Mouse (Mus musculus): ENCODE data around the gene Ptchd4.

DNA sequence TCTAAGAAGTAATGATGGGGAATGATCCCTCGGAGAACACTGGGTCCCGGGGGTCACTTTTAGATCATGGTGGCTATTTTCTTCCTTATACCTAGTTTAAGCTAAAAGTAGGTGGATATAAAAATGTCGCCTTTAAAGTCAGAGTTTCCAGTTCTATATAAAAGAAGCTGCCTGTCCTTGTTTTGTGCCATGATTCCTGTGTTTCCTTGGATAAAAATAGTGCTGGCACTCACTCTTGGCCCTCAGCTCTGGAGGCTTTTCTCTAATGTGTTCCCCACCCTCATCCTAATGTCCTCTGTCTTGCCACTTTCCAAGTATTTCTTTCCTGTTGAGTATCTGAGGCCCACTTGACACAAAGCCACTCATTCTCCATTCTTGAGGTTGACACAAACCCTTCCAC lies 79.6 kb downstream of the Ptchd4 start:
- no peak for TF ChIP-seq ZNF384 (IDR thresholded peaks at IDR 0.05; ENCODE audit: low read depth, low read length)
- TF ChIP-seq CHD2 (IDR thresholded peaks at IDR 0.05; ENCODE audit: low read depth, low read length): no peak
- TF ChIP-seq HCFC1 (IDR thresholded peaks at IDR 0.05; ENCODE audit: borderline replicate concordance, insufficient read depth, low read length): no peak
